Mouse (Mus musculus) kidney, postnatal 10 days (tissue): Measurements from ENCODE around the gene Exoc6.

Source experiments
- DNase-seq: peaks from one replicate; pipeline ENCODE4 v3.0.0; 2021; ENCODE audit warnings: mixed read lengths

The Exoc6 gene

GRCm38 (mm10) chr19:37585210-37585609 is 35.0 kb downstream of the Exoc6 start:
- DNase-seq, result peak; percentile 39

- peak; percentile 18 for DNase-seq
These were observed 35.5 kb downstream of the Exoc6 start for GRCm38 (mm10) chr19:37585684-37586083.

- no peak for DNase-seq
These were observed 40.3 kb downstream of the Exoc6 start for GRCm38 (mm10) chr19:37590544-37590943.

- peak; percentile 61 for DNase-seq
These were observed 52.0 kb downstream of the Exoc6 start for GRCm38 (mm10) chr19:37601968-37602848.

GRCm38 (mm10) chr19:37609991-37610390 is 59.8 kb downstream of the Exoc6 start:
- no peak for DNase-seq

- DNase-seq, result no peak
These were observed 62.7 kb downstream of the Exoc6 start for GRCm38 (mm10) chr19:37612893-37613292.

- DNase-seq, result no peak
These were observed 64.9 kb downstream of the Exoc6 start for GRCm38 (mm10) chr19:37615039-37615630.

- DNase-seq, result no peak
These were observed 97.8 kb downstream of the Exoc6 start for GRCm38 (mm10) chr19:37647994-37648393.

GRCm38 (mm10) chr19:37650526-37650925 is 100.3 kb downstream of the Exoc6 start:
- DNase-seq, result no peak

GRCm38 (mm10) chr19:37654012-37654411 is 103.8 kb downstream of the Exoc6 start:
- no peak for DNase-seq

GRCm38 (mm10) chr19:37656441-37656840 is 106.2 kb downstream of the Exoc6 start:
- DNase-seq, result peak; percentile 58

- no peak for DNase-seq
These were observed 115.0 kb downstream of the Exoc6 start for GRCm38 (mm10) chr19:37665256-37665655.

- no peak for DNase-seq
These were observed 117.8 kb downstream of the Exoc6 start for GRCm38 (mm10) chr19:37667855-37668594.

- DNase-seq, result no peak
These were observed 118.4 kb downstream of the Exoc6 start for GRCm38 (mm10) chr19:37668657-37669056.

GRCm38 (mm10) chr19:37669486-37669885 is 119.3 kb downstream of the Exoc6 start:
- peak; percentile 18 for DNase-seq

GRCm38 (mm10) chr19:37673393-37673792 is 123.2 kb downstream of the Exoc6 start:
- no peak for DNase-seq

- DNase-seq, result no peak
These were observed 135.1 kb downstream of the Exoc6 start, which contains the start of gene Cyp26c1 for GRCm38 (mm10) chr19:37685281-37685680. Gene Cyp26c1, plus strand, starts transcription at chr19:37685581.

GRCm38 (mm10) chr19:37686347-37686746 is 136.1 kb downstream of the Exoc6 start:
- DNase-seq, result no peak

- peak; percentile 43 for DNase-seq
These were observed 137.0 kb downstream of the Exoc6 start for GRCm38 (mm10) chr19:37686941-37687850.

GRCm38 (mm10) chr19:37689478-37689877 is 139.3 kb downstream of the Exoc6 start:
- DNase-seq, result no peak

- peak; percentile 35 for DNase-seq
These were observed 140.5 kb downstream of the Exoc6 start for GRCm38 (mm10) chr19:37690716-37691115.

- peak; percentile 55 for DNase-seq
These were observed 142.7 kb downstream of the Exoc6 start for GRCm38 (mm10) chr19:37692879-37693278.
